Mouse (Mus musculus) liver, embryonic 14.5 days (tissue): ENCODE measurements around the gene Plppr1.

Source experiments
- CTCF ChIP-seq: IDR thresholded peaks from 2 replicates; pipeline ENCODE4 v1.5.1; 2016; ENCODE audit warnings: antibody characterized with exemption, low read depth, control low read depth
- EP300 ChIP-seq: IDR thresholded peaks from 2 replicates; pipeline ENCODE4 v1.6.1; 2016; ENCODE audit warnings: antibody characterized with exemption, low read depth

GRCm38 (mm10) chr4:49090461-49090860, 31.4 kb downstream of the Plppr1 start:
- TF ChIP-seq CTCF: no peak
- TF ChIP-seq EP300: no peak
